Comparison of ENCODE assay signal across 10 mouse cellular contexts in genomic region chr19:5940173-5940572, GRCm38 (mm10). TPM values are rescaled to one million over a fixed set of nuclear protein-coding genes. Genes with fewer than 3 reads are reported as not detected.
DNase-seq lines count a peak whose midpoint lies in the region; ATAC-seq and TF ChIP-seq lines count a peak whose summit lies in the region.
"Had no signal": no experiment of that assay in that cellular context is flagged by ENCODE, and none has a peak within 500 bp of the region (broad histone marks: within the 10 kb centered on the region; RNA-seq: fewer than 3 reads in every experiment).

No protein-coding gene starts in this region.

- peak overlapping the region; percentile 39; the same call in 1 of the 2 replicates for H3K27ac ChIP-seq in layer of hippocampus, adult 2 months
- H3K27ac ChIP-seq in forebrain, embryonic 16.5 days (ENCODE audit: low read length) = peak overlapping the region; percentile 19; the same call in 1 of the 2 replicates

- no peaks in the 10 kb centered on the region for H3K9me3 ChIP-seq in forebrain, embryonic 16.5 days (ENCODE audit: control insufficient read depth, low read length)
- H3K9me3 ChIP-seq: G1E had no signal

- H3K4me2 ChIP-seq in forebrain, embryonic 16.5 days (ENCODE audit: low read length) = no peak overlapping the region

- 0 out of 2 replicates have a peak, but pooled peaks have one; percentile 33 for ATAC-seq in forebrain, embryonic 16.5 days
- ATAC-seq in inflammation-experienced regulatory T-cells, adult 6 months = no peak

- peaks cover 18% of the 10 kb centered on the region for H3K4me1 ChIP-seq in forebrain, embryonic 16.5 days (replicated peaks; ENCODE audit: control insufficient read depth, insufficient read depth, low read length)

- H3K36me3 ChIP-seq in forebrain, embryonic 16.5 days (ENCODE audit: control insufficient read depth, insufficient read depth) = no peaks in the 10 kb centered on the region

- H3K4me3 ChIP-seq in layer of hippocampus, adult 2 months = no peak overlapping the region
- H3K4me3 ChIP-seq in forebrain, embryonic 16.5 days (replicated peaks; ENCODE audit: low read length) = no peak overlapping the region

- TF ChIP-seq CTCF in layer of hippocampus, adult 2 months (conservative IDR thresholded peaks at IDR 0.05) = no peak

- 47% methylated on average over 4 of the region's 4 CpGs for WGBS in forebrain, embryonic 16.5 days

- H3K27me3 ChIP-seq in forebrain, embryonic 16.5 days (replicated peaks; ENCODE audit: control insufficient read depth, insufficient read depth, low read length) = no peaks in the 10 kb centered on the region

- H3K9ac ChIP-seq in forebrain, embryonic 16.5 days (replicated peaks; ENCODE audit: low read depth, low read length) = no peak overlapping the region

- DNase-seq in layer of hippocampus, adult 2 months (ENCODE audit: low spot score in 2 of 2) = no peak
- no peak for DNase-seq in layer of hippocampus, postnatal 36 days
- DNase-seq in adrenal gland, adult 8-10 months = peak; percentile 79
- peak; percentile 91 for DNase-seq in kidney, adult 11 months
- DNase-seq in lung, postnatal 4 days = peak; percentile 76 to 88
- no peak for DNase-seq in T-cell, adult 2 months (ENCODE audit: low spot score)

RNA-seq across cellular contexts. Expression of gene Cdc42ep2, which starts 15.6 kb away (rescaled TPM):
- total RNA-seq in layer of hippocampus, adult 2 months (2021) = 1 to 10 TPM; 3.4 to 3.8 TPM
- total RNA-seq in layer of hippocampus, postnatal 36 days (2021) = 1 to 10 TPM; 4.4 to 5.5 TPM
- total RNA-seq in adrenal gland, adult 8-10 months (2022) = 1 to 10 TPM; 4.9 to 9.6 (median 8.3) TPM
- 11.1 and 12.4 TPM in 2 replicates for polyA plus RNA-seq in forebrain, embryonic 16.5 days (2015; fragmentation: Nextera tagmentation; extraction: Ambion mirVana)
- polyA plus RNA-seq in inflammation-experienced regulatory T-cells, adult 6 months (2017; shearing (Covaris generic)) = under 1 TPM in 2 of 3 experiments, not detected in 1; 0.32 to 0.52 TPM

RNA-seq across cellular contexts. Expression of gene Pola2, which starts 23.8 kb away (rescaled TPM):
- total RNA-seq in layer of hippocampus, adult 2 months (2021) = 1 to 10 TPM; 6.2 to 6.6 TPM
- 1 to 10 TPM; 5.3 to 5.5 TPM for total RNA-seq in layer of hippocampus, postnatal 36 days (2021)
- total RNA-seq in adrenal gland, adult 8-10 months (2022) = 10 to 100 TPM; 22.5 to 51.0 (median 27.8) TPM
- 31.9 and 34.2 TPM in 2 replicates for polyA plus RNA-seq in forebrain, embryonic 16.5 days (2015; fragmentation: Nextera tagmentation; extraction: Ambion mirVana)
- polyA plus RNA-seq in inflammation-experienced regulatory T-cells, adult 6 months (2017; shearing (Covaris generic)) = 10 to 100 TPM; 14.2 to 20.4 (median 14.7) TPM

RNA-seq across cellular contexts. Expression of gene Dpf2, which starts 27.4 kb away (rescaled TPM):
- total RNA-seq in layer of hippocampus, adult 2 months (2021) = 10 to 100 TPM; 94.1 to 95.3 TPM
- total RNA-seq in layer of hippocampus, postnatal 36 days (2021) = 100 to 1,000 TPM in 1 of 2 experiments, 10 to 100 TPM in 1; 92.0 to 108 TPM
- 100 to 1,000 TPM in 3 of 4 experiments, 10 to 100 TPM in 1; 93.7 to 147 (median 129) TPM for total RNA-seq in adrenal gland, adult 8-10 months (2022)
- polyA plus RNA-seq in forebrain, embryonic 16.5 days (2015; fragmentation: Nextera tagmentation; extraction: Ambion mirVana) = 124 and 126 TPM in 2 replicates
- 100 to 1,000 TPM; 157 to 198 (median 189) TPM for polyA plus RNA-seq in inflammation-experienced regulatory T-cells, adult 6 months (2017; shearing (Covaris generic))

RNA-seq across cellular contexts. Expression of gene Slc22a20, which starts 45.8 kb away (rescaled TPM):
- total RNA-seq in layer of hippocampus, adult 2 months (2021) = not detected
- total RNA-seq in layer of hippocampus, postnatal 36 days (2021) = not detected
- not detected for total RNA-seq in adrenal gland, adult 8-10 months (2022)
- not detected in 2 replicates for polyA plus RNA-seq in forebrain, embryonic 16.5 days (2015; fragmentation: Nextera tagmentation; extraction: Ambion mirVana)
- not detected for polyA plus RNA-seq in inflammation-experienced regulatory T-cells, adult 6 months (2017; shearing (Covaris generic))
- total RNA-seq: G1E had no signal
- polyA plus RNA-seq: G1E; gonadal fat pad, adult 2 months had no signal

RNA-seq across cellular contexts. Expression of gene Tigd3, which starts 46.2 kb away (rescaled TPM):
- 1 to 10 TPM; 2.5 to 3.2 TPM for total RNA-seq in layer of hippocampus, adult 2 months (2021)
- total RNA-seq in layer of hippocampus, postnatal 36 days (2021) = 1 to 10 TPM; 1.9 to 2.2 TPM
- total RNA-seq in adrenal gland, adult 8-10 months (2022) = 1 to 10 TPM in 3 of 4 experiments, under 1 TPM in 1; 0.93 to 3.5 (median 1.6) TPM
- polyA plus RNA-seq in forebrain, embryonic 16.5 days (2015; fragmentation: Nextera tagmentation; extraction: Ambion mirVana) = 11.0 and 13.7 TPM in 2 replicates
- polyA plus RNA-seq in inflammation-experienced regulatory T-cells, adult 6 months (2017; shearing (Covaris generic)) = 1 to 10 TPM in 1 of 3 experiments, under 1 TPM in 2; 0.36 to 1.1 (median 0.66) TPM

Comparison
In these comparisons a context has a peak if more than half of its experiments do, and no peak if none do; other contexts are left out.
1. DNase-seq: peak in adrenal gland, adult 8-10 months (single experiment), kidney, adult 11 months (single experiment) and lung, postnatal 4 days (2 of 2); none in layer of hippocampus, adult 2 months (0 of 2), layer of hippocampus, postnatal 36 days (0 of 2) and T-cell, adult 2 months (single experiment).